Mouse (Mus musculus): ENCODE results near the gene Pdx1. TPM values are rescaled to one million over a fixed set of nuclear protein-coding genes. Genes with fewer than 3 reads are reported as not detected.
A peak's percentile ranks its signal among the peaks of the same experiment; 100 is the strongest.

Pdx1 gene
- polyA plus RNA-seq, 1 experiment from 2014 or later, result 8.1 TPM

GRCm38 (mm10) chr5:147267434-147267833 is 2.3 kb upstream of the Pdx1 start:
- no peak overlapping the region for H3K9ac ChIP-seq (ENCODE audit: low read length)
- no peak overlapping the region for H3K4me2 ChIP-seq (ENCODE audit: low read depth, low read length)
- 0 out of 2 replicates have a peak, but pooled peaks cover 3% of the 10 kb centered on the region for H3K4me1 ChIP-seq (ENCODE audit: control insufficient read depth, insufficient read depth, low read length)
- 10% methylated on average over 6 of the region's 6 CpGs for WGBS
- H3K4me3 ChIP-seq (replicated peaks; ENCODE audit: low read length), result no peak overlapping the region
- peak overlapping the region; percentile 8; the same call in 1 of the 2 replicates for H3K27ac ChIP-seq (ENCODE audit: low read length)
- no peaks in the 10 kb centered on the region for H3K9me3 ChIP-seq (replicated peaks; ENCODE audit: control insufficient read depth, low read length)
- no peaks in the 10 kb centered on the region for H3K36me3 ChIP-seq (ENCODE audit: control insufficient read depth, insufficient read depth, low read length)
- ATAC-seq (ENCODE audit: insufficient read depth, low FRiP score), result no peak
- H3K27me3 ChIP-seq (ENCODE audit: control insufficient read depth, insufficient read depth, low read length), result peaks cover 69% of the 10 kb centered on the region

- Histone ChIP-seq H3K27ac (ENCODE audit: low read length) (no peak overlapping the region), H3K27me3 (ENCODE audit: control insufficient read depth, insufficient read depth, low read length) (peaks cover 76% of the 10 kb centered on the region), H3K9me3 (replicated peaks; ENCODE audit: control insufficient read depth, low read length) (no peaks in the 10 kb centered on the region), H3K36me3 (ENCODE audit: control insufficient read depth, insufficient read depth, low read length) (no peaks in the 10 kb centered on the region), H3K9ac (ENCODE audit: low read length) (no peak overlapping the region), H3K4me1 (ENCODE audit: control insufficient read depth, insufficient read depth, low read length) (0 out of 2 replicates have a peak, but pooled peaks cover 3% of the 10 kb centered on the region), H3K4me3 (replicated peaks; ENCODE audit: low read length) (0 out of 2 replicates have a peak overlapping the region, but pooled peaks have one; percentile 41), H3K4me2 (ENCODE audit: low read depth, low read length) (peak overlapping the region; percentile 34)
- WGBS, result 3% methylated on average over 8 of the region's 8 CpGs
- ATAC-seq (ENCODE audit: insufficient read depth, low FRiP score), result no peak
Observed at GRCm38 (mm10) chr5:147268728-147269127, 1.0 kb upstream of the Pdx1 start.

- no peak for ATAC-seq (ENCODE audit: insufficient read depth, low FRiP score)
- H3K27ac ChIP-seq (ENCODE audit: low read length), result no peak overlapping the region
- 0 out of 2 replicates have a peak, but pooled peaks cover 3% of the 10 kb centered on the region for H3K4me1 ChIP-seq (ENCODE audit: control insufficient read depth, insufficient read depth, low read length)
- no peak overlapping the region for H3K9ac ChIP-seq (ENCODE audit: low read length)
- 8% methylated on average over 6 of the region's 6 CpGs for WGBS
- H3K4me3 ChIP-seq (replicated peaks; ENCODE audit: low read length), result peak overlapping the region; percentile 41
- no peaks in the 10 kb centered on the region for H3K36me3 ChIP-seq (ENCODE audit: control insufficient read depth, insufficient read depth, low read length)
- H3K9me3 ChIP-seq (replicated peaks; ENCODE audit: control insufficient read depth, low read length), result no peaks in the 10 kb centered on the region
- peak overlapping the region; percentile 34; the same call in 1 of the 2 replicates for H3K4me2 ChIP-seq (ENCODE audit: low read depth, low read length)
- H3K27me3 ChIP-seq (ENCODE audit: control insufficient read depth, insufficient read depth, low read length), result peaks cover 80% of the 10 kb centered on the region
Observed at GRCm38 (mm10) chr5:147269371-147269770, 388 bp upstream of the Pdx1 start.

DNA sequence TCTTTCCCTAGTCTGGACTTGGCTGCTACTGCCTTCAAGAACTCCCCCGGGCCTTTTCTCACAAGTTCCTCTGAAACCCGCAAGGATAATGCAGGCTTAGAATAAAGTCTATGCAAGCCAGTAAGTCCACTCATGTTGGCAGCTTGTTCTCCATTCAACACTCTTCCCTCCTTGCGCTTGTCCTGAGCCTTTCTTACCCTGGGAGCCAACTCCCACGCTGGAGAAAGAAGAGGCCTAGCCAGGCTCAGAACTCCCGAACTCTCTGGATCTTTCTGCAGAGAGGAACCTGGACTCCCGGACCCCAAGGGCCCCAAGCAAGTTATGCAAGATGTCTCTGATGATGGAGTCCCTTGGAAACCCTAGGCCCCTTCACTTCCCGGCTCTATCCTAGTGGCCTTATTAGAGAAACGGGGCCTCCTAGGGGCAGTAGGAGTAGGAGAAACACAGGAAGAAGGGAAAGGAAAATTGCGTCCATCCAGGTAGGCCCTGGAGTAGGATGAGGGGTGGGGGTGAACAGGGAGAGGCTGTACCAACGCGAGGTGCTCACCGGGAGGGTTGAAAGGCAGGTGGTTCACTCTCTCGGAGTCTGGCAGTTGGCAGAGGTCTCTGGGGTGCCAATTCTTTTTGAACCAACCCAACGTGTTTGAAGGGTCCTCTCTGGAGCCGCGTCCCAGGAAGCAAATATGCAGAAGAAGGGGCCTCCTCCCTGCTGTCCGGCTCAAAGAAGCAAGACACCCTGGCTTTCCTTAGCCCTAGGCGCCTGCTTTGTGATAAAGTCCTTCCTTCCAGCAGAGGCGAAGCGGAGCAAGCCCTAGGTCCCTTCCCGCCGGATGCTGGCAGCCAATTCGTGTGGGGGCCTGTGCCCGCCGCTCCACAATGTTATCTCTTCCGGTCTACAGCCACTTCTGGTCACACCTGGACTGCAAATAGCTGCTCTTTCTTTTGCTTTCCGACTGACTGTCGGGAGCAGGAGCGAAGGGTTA is 1.2 kb downstream of the Pdx1 start:
- Histone ChIP-seq H3K4me1 (ENCODE audit: control insufficient read depth, insufficient read depth, low read length) (0 out of 2 replicates have a peak, but pooled peaks cover 3% of the 10 kb centered on the region), H3K4me2 (ENCODE audit: low read depth, low read length) (no peak overlapping the region), H3K27ac (ENCODE audit: low read length) (peak overlapping the region; percentile 69), H3K27me3 (ENCODE audit: control insufficient read depth, insufficient read depth, low read length) (peaks cover 89% of the 10 kb centered on the region), H3K9ac (ENCODE audit: low read length) (peak overlapping the region; percentile 62), H3K9me3 (replicated peaks; ENCODE audit: control insufficient read depth, low read length) (no peaks in the 10 kb centered on the region), H3K36me3 (ENCODE audit: control insufficient read depth, insufficient read depth, low read length) (no peaks in the 10 kb centered on the region), H3K4me3 (replicated peaks; ENCODE audit: low read length) (peak overlapping the region; percentile 41)
- peak; percentile 31; the same call in 1 of the 2 replicates for ATAC-seq (ENCODE audit: insufficient read depth, low FRiP score)
- WGBS, result 4% methylated on average over 29 of the region's 29 CpGs

DNA sequence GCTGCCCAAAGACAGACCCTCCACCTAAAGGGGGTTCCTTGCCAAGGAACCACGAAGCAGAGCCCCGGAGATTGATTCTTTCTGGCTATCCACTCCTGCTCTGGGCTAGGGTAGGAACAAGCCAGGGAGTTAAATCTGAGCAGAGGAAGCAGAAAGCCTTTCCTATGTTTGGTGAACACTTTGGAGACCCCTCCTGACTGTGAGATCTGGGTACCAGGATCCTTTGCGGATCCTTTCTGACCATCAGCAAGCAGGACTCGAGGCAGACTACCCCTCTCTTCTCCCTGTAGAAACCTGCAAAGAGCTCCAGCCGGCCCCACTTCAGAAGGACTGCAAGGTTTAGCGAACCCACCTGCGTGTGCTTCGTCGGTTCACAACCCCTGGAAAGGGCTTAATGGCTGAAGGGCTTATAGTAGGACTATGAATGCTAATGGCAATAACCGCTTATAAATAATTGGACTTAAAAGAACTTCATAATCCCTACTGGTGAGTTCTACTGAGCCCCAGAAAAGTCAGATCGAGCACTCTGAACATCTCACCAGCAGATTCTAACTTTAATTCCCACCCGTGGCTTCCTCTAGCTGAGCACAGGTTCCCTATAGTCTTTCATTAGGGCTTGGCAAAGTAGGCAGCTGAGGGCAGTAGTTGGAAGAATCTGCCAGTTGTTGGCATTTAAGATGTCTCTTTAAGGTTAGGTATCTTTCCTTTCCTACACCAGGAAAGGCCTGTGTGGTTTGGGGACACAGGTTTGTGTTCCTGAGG is 2.5 kb downstream of the Pdx1 start:
- peak overlapping the region; percentile 39 for H3K4me2 ChIP-seq (ENCODE audit: low read depth, low read length)
- no peak for ATAC-seq (ENCODE audit: insufficient read depth, low FRiP score)
- peak overlapping the region; percentile 41 for H3K4me3 ChIP-seq (replicated peaks; ENCODE audit: low read length)
- 0 out of 2 replicates have a peak, but pooled peaks cover 3% of the 10 kb centered on the region for H3K4me1 ChIP-seq (ENCODE audit: control insufficient read depth, insufficient read depth, low read length)
- WGBS, result 11% methylated on average over 12 of the region's 12 CpGs
- H3K36me3 ChIP-seq (ENCODE audit: control insufficient read depth, insufficient read depth, low read length), result no peaks in the 10 kb centered on the region
- no peak overlapping the region for H3K27ac ChIP-seq (ENCODE audit: low read length)
- H3K9me3 ChIP-seq (replicated peaks; ENCODE audit: control insufficient read depth, low read length), result no peaks in the 10 kb centered on the region
- H3K27me3 ChIP-seq (ENCODE audit: control insufficient read depth, insufficient read depth, low read length), result peaks cover 89% of the 10 kb centered on the region
- peak overlapping the region; percentile 41 for H3K9ac ChIP-seq (ENCODE audit: low read length)

- 3% methylated on average over 10 of the region's 10 CpGs for WGBS
- H3K27me3 ChIP-seq (ENCODE audit: control insufficient read depth, insufficient read depth, low read length), result peaks cover 89% of the 10 kb centered on the region
- no peak for ATAC-seq (ENCODE audit: insufficient read depth, low FRiP score)
- no peaks in the 10 kb centered on the region for H3K36me3 ChIP-seq (ENCODE audit: control insufficient read depth, insufficient read depth, low read length)
- peak overlapping the region; percentile 41 for H3K9ac ChIP-seq (ENCODE audit: low read length)
- no peaks in the 10 kb centered on the region for H3K9me3 ChIP-seq (replicated peaks; ENCODE audit: control insufficient read depth, low read length)
- peak overlapping the region; percentile 39 for H3K4me2 ChIP-seq (ENCODE audit: low read depth, low read length)
- peak overlapping the region; percentile 41 for H3K4me3 ChIP-seq (replicated peaks; ENCODE audit: low read length)
- 0 out of 2 replicates have a peak, but pooled peaks cover 3% of the 10 kb centered on the region for H3K4me1 ChIP-seq (ENCODE audit: control insufficient read depth, insufficient read depth, low read length)
- no peak overlapping the region for H3K27ac ChIP-seq (ENCODE audit: low read length)
Observed at GRCm38 (mm10) chr5:147272808-147273345, 3.1 kb downstream of the Pdx1 start.

DNA sequence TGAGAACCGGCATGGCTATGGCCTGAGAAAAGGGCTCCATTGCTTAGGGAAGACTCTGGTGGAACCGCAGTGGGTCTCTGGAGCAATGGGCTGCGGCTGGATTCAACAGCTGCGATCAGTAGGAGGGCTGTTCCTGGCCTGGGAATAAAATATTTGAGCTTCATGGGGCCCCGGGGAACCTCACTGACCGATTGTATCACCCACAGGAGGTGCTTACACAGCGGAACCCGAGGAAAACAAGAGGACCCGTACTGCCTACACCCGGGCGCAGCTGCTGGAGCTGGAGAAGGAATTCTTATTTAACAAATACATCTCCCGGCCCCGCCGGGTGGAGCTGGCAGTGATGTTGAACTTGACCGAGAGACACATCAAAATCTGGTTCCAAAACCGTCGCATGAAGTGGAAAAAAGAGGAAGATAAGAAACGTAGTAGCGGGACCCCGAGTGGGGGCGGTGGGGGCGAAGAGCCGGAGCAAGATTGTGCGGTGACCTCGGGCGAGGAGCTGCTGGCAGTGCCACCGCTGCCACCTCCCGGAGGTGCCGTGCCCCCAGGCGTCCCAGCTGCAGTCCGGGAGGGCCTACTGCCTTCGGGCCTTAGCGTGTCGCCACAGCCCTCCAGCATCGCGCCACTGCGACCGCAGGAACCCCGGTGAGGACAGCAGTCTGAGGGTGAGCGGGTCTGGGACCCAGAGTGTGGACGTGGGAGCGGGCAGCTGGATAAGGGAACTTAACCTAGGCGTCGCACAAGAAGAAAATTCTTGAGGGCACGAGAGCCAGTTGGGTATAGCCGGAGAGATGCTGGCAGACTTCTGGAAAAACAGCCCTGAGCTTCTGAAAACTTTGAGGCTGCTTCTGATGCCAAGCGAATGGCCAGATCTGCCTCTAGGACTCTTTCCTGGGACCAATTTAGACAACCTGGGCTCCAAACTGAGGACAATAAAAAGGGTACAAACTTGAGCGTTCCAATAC is 4.7 kb downstream of the Pdx1 start:
- H3K4me2 ChIP-seq (ENCODE audit: low read depth, low read length), result peak overlapping the region; percentile 31
- H3K9me3 ChIP-seq (replicated peaks; ENCODE audit: control insufficient read depth, low read length), result no peaks in the 10 kb centered on the region
- H3K36me3 ChIP-seq (ENCODE audit: control insufficient read depth, insufficient read depth, low read length), result no peaks in the 10 kb centered on the region
- H3K27ac ChIP-seq (ENCODE audit: low read length), result no peak overlapping the region
- 2% methylated on average over 48 of the region's 48 CpGs for WGBS
- peak overlapping the region; percentile 9; the same call in 1 of the 2 replicates for H3K9ac ChIP-seq (ENCODE audit: low read length)
- peak overlapping the region; percentile 18 for H3K4me3 ChIP-seq (replicated peaks; ENCODE audit: low read length)
- no peak for ATAC-seq (ENCODE audit: insufficient read depth, low FRiP score)
- peaks cover 88% of the 10 kb centered on the region for H3K27me3 ChIP-seq (ENCODE audit: control insufficient read depth, insufficient read depth, low read length)
- 0 out of 2 replicates have a peak, but pooled peaks cover 3% of the 10 kb centered on the region for H3K4me1 ChIP-seq (ENCODE audit: control insufficient read depth, insufficient read depth, low read length)

DNA sequence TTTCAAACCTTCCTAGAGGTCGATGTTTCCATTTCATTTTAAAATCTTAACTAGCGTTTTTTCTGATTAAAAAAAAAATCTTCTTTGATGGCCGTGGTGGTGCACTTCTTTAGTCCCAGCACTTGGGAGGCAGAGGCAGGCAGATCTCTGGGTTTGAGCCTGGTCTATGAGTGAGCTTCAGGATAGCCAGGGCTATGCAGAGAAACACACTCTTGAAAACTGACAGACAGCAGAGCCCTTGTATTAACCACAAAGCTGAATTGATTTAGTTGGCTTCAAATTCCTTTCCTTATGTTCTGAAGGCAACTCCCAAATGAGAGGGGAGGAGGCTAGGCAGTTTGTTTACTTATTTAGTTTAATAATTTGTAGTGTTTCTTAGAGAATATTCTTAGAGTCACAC is 6.0 kb downstream of the Pdx1 start:
- H3K4me1 ChIP-seq (ENCODE audit: control insufficient read depth, insufficient read depth, low read length), result no peaks in the 10 kb centered on the region
- H3K4me2 ChIP-seq (ENCODE audit: low read depth, low read length), result no peak overlapping the region
- H3K9me3 ChIP-seq (replicated peaks; ENCODE audit: control insufficient read depth, low read length), result no peaks in the 10 kb centered on the region
- H3K36me3 ChIP-seq (ENCODE audit: control insufficient read depth, insufficient read depth, low read length), result no peaks in the 10 kb centered on the region
- H3K4me3 ChIP-seq (replicated peaks; ENCODE audit: low read length), result no peak overlapping the region
- H3K27me3 ChIP-seq (ENCODE audit: control insufficient read depth, insufficient read depth, low read length), result peaks cover 87% of the 10 kb centered on the region
- ATAC-seq (ENCODE audit: insufficient read depth, low FRiP score), result no peak
- WGBS, result 14% methylated on average over 3 of the region's 3 CpGs
- H3K9ac ChIP-seq (ENCODE audit: low read length), result no peak overlapping the region
- no peak overlapping the region for H3K27ac ChIP-seq (ENCODE audit: low read length)
